Mouse (Mus musculus): ENCODE data around the gene Zdhhc11. TPM values are rescaled to one million over a fixed set of nuclear protein-coding genes. Genes with fewer than 3 reads are reported as not detected.

Zdhhc11 gene
- polyA plus RNA-seq, 2 experiments = not detected

- Histone ChIP-seq H3K4me1 (replicated peaks; ENCODE audit: control insufficient read depth in 2 of 2, insufficient read depth in 2 of 2, low read length in 1 of 2) (no peaks in the 10 kb centered on the region), H3K4me3 (ENCODE audit: insufficient read depth in 1 of 2, low read depth in 2 of 2, low read length in 2 of 2) (no peak overlapping the region), H3K27ac (no peak overlapping the region), H3K27me3 (ENCODE audit: control insufficient read depth, insufficient read depth, low read length) (no peaks in the 10 kb centered on the region), H3K4me2 (ENCODE audit: low read depth) (no peak overlapping the region), H3K36me3 (replicated peaks; ENCODE audit: control insufficient read depth, insufficient read depth, low read depth) (peaks cover 10% of the 10 kb centered on the region), H3K9ac (replicated peaks) (no peak overlapping the region), H3K9me3 (ENCODE audit: control insufficient read depth, low read length) (no peaks in the 10 kb centered on the region)
- DNase-seq (ENCODE audit: low read depth in 3 of 3, low spot score in 3 of 3) (no peak), ATAC-seq (ENCODE audit: insufficient read depth) (no peak)
- WGBS (ENCODE audit: insufficient replicate concordance) = 81% methylated on average over 10 of the region's 10 CpGs
- TF ChIP-seq EP300 (IDR thresholded peaks at IDR 0.05; ENCODE audit: low read depth) (no peak), CTCF (IDR thresholded peaks at IDR 0.05; ENCODE audit: low read depth) (no peak)
Observed at GRCm38 (mm10) chr13:73960117-73960652, 3.5 kb upstream of the Zdhhc11 start.

GRCm38 (mm10) chr13:73961177-73961576 lies 2.5 kb upstream of the Zdhhc11 start:
- H3K27me3 ChIP-seq (ENCODE audit: control insufficient read depth, insufficient read depth, low read length) = no peaks in the 10 kb centered on the region
- TF ChIP-seq CTCF (IDR thresholded peaks at IDR 0.05; ENCODE audit: low read depth) (0 out of 2 replicates have a peak, but pooled peaks have one; percentile 27), EP300 (IDR thresholded peaks at IDR 0.05; ENCODE audit: low read depth) (no peak)

GRCm38 (mm10) chr13:73970545-73971448 lies 7.1 kb downstream of the Zdhhc11 start:
- peak overlapping the region; percentile 54 for H3K4me2 ChIP-seq (ENCODE audit: low read depth)
- ATAC-seq (ENCODE audit: insufficient read depth) (peak; percentile 63), DNase-seq (ENCODE audit: low read depth in 3 of 3, low spot score in 3 of 3) (peak in 1 of 3 experiments; percentile 44)
- no peak overlapping the region for H3K9ac ChIP-seq (replicated peaks)
- H3K27ac ChIP-seq = no peak overlapping the region
- H3K27me3 ChIP-seq (ENCODE audit: control insufficient read depth, insufficient read depth, low read length) = no peaks in the 10 kb centered on the region
- WGBS (ENCODE audit: insufficient replicate concordance) = 16% methylated on average over 12 of the region's 12 CpGs
- peaks cover 0 to 8% of the 10 kb centered on the region in 2 experiments; a peak in 1 of 4 replicates for H3K4me1 ChIP-seq (replicated peaks; ENCODE audit: control insufficient read depth in 2 of 2, insufficient read depth in 2 of 2, low read length in 1 of 2)
- H3K9me3 ChIP-seq (ENCODE audit: control insufficient read depth, low read length) = no peaks in the 10 kb centered on the region
- TF ChIP-seq EP300 (IDR thresholded peaks at IDR 0.05; ENCODE audit: low read depth) (no peak), CTCF (IDR thresholded peaks at IDR 0.05; ENCODE audit: low read depth) (peak; percentile 84)
- peak overlapping the region in 1 of 2 experiments; percentile 10; a peak in 1 of 4 replicates for H3K4me3 ChIP-seq (ENCODE audit: insufficient read depth in 1 of 2, low read depth in 2 of 2, low read length in 2 of 2)
- no peaks in the 10 kb centered on the region for H3K36me3 ChIP-seq (replicated peaks; ENCODE audit: control insufficient read depth, insufficient read depth, low read depth)

More at GRCm38 (mm10) chr13:73961177-73961576, 2.5 kb upstream of the Zdhhc11 start:
- ATAC-seq (ENCODE audit: insufficient read depth) (no peak), DNase-seq (ENCODE audit: low read depth in 3 of 3, low spot score in 3 of 3) (no peak)
- Histone ChIP-seq H3K27ac (no peak overlapping the region), H3K36me3 (replicated peaks; ENCODE audit: control insufficient read depth, insufficient read depth, low read depth) (peaks cover 8% of the 10 kb centered on the region), H3K4me2 (ENCODE audit: low read depth) (no peak overlapping the region), H3K9me3 (ENCODE audit: control insufficient read depth, low read length) (no peaks in the 10 kb centered on the region), H3K9ac (replicated peaks) (no peak overlapping the region), H3K4me3 (ENCODE audit: insufficient read depth in 1 of 2, low read depth in 2 of 2, low read length in 2 of 2) (no peak overlapping the region), H3K4me1 (replicated peaks; ENCODE audit: control insufficient read depth in 2 of 2, insufficient read depth in 2 of 2, low read length in 1 of 2) (no peaks in the 10 kb centered on the region)
- WGBS (ENCODE audit: insufficient replicate concordance) = 64% methylated on average over 4 of the region's 4 CpGs

- TF ChIP-seq EP300 (IDR thresholded peaks at IDR 0.05; ENCODE audit: low read depth) (no peak), CTCF (IDR thresholded peaks at IDR 0.05; ENCODE audit: low read depth) (no peak)
- Histone ChIP-seq H3K4me2 (ENCODE audit: low read depth) (no peak overlapping the region), H3K36me3 (replicated peaks; ENCODE audit: control insufficient read depth, insufficient read depth, low read depth) (no peaks in the 10 kb centered on the region), H3K27ac (no peak overlapping the region), H3K27me3 (ENCODE audit: control insufficient read depth, insufficient read depth, low read length) (no peaks in the 10 kb centered on the region), H3K4me1 (replicated peaks; ENCODE audit: control insufficient read depth in 2 of 2, insufficient read depth in 2 of 2, low read length in 1 of 2) (peaks cover 2 to 9% of the 10 kb centered on the region in 2 experiments; a peak in 2 of 4 replicates), H3K4me3 (ENCODE audit: insufficient read depth in 1 of 2, low read depth in 2 of 2, low read length in 2 of 2) (no peak overlapping the region), H3K9ac (replicated peaks) (no peak overlapping the region), H3K9me3 (ENCODE audit: control insufficient read depth, low read length) (no peaks in the 10 kb centered on the region)
- ATAC-seq (ENCODE audit: insufficient read depth) = no peak
- DNase-seq (ENCODE audit: low read depth in 3 of 3, low spot score in 3 of 3) = no peak
- 60% methylated on average over 3 of the region's 3 CpGs for WGBS (ENCODE audit: insufficient replicate concordance)
Observed at GRCm38 (mm10) chr13:73974523-73974922, 10.9 kb downstream of the Zdhhc11 start.

- Histone ChIP-seq H3K4me3 (ENCODE audit: insufficient read depth in 1 of 2, low read depth in 2 of 2, low read length in 2 of 2) (no peak overlapping the region), H3K4me1 (replicated peaks; ENCODE audit: control insufficient read depth in 2 of 2, insufficient read depth in 2 of 2, low read length in 1 of 2) (peaks cover 2 to 7% of the 10 kb centered on the region in 2 experiments; a peak in 2 of 4 replicates), H3K9me3 (ENCODE audit: control insufficient read depth, low read length) (no peaks in the 10 kb centered on the region), H3K27me3 (ENCODE audit: control insufficient read depth, insufficient read depth, low read length) (no peaks in the 10 kb centered on the region), H3K9ac (replicated peaks) (no peak overlapping the region), H3K27ac (no peak overlapping the region), H3K36me3 (replicated peaks; ENCODE audit: control insufficient read depth, insufficient read depth, low read depth) (no peaks in the 10 kb centered on the region), H3K4me2 (ENCODE audit: low read depth) (no peak overlapping the region)
- DNase-seq (ENCODE audit: low read depth in 3 of 3, low spot score in 3 of 3) (no peak), ATAC-seq (ENCODE audit: insufficient read depth) (peak; percentile 70)
- 41% methylated on average over 5 of the region's 5 CpGs for WGBS (ENCODE audit: insufficient replicate concordance)
- TF ChIP-seq EP300 (IDR thresholded peaks at IDR 0.05; ENCODE audit: low read depth) = peak; percentile 42; the same call in 1 of the 2 replicates
- TF ChIP-seq CTCF (IDR thresholded peaks at IDR 0.05; ENCODE audit: low read depth) = no peak
Observed at GRCm38 (mm10) chr13:73976935-73977334, 13.3 kb downstream of the Zdhhc11 start.
